Mouse (Mus musculus) E14TG2a.4 (cell line): ENCODE data around the gene Nanos2.

Source experiments
- CTCF ChIP-seq: conservative IDR thresholded peaks from 2 replicates; pipeline ENCODE4 v1.5.1; 2014; ENCODE audit warnings: low read length
- NANOG ChIP-seq: IDR thresholded peaks from 2 replicates; pipeline ENCODE4 v1.6.1; 2014; ENCODE audit warnings: borderline replicate concordance, low read length, mixed read lengths
- POU5F1 ChIP-seq: IDR thresholded peaks from 2 replicates; pipeline ENCODE4 v1.6.1; 2014; ENCODE audit warnings: low read length, borderline replicate concordance

- TF ChIP-seq POU5F1: no peak
- TF ChIP-seq CTCF: no peak
- TF ChIP-seq NANOG: no peak
Observed at GRCm38 (mm10) chr7:19000421-19000820, 13.2 kb downstream of the Nanos2 start.
